Mouse (Mus musculus) limb, embryonic 11.5 days (tissue): ENCODE results near the gene Clptm1. TPM values are rescaled to one million over a fixed set of nuclear protein-coding genes. Genes with fewer than 3 reads are reported as not detected.
A peak's percentile ranks its signal among the peaks of the same experiment; 100 is the strongest.

Experiments used
- ATAC-seq: fragments of 200-750 bp; cut with Nextera tagmentation; 2 replicates; pipeline ENCODE4 v1.8.0; 2017; ENCODE audit warnings: low read depth; ENCODE audit not compliant: insufficient number of reproducible peaks, low FRiP score, low TSS enrichment
- DNase-seq: peaks from one replicate; pipeline ENCODE4 v3.0.0-alpha.2; 2015; ENCODE audit warnings: low spot score
- H3K27ac ChIP-seq: fragments of 300-500 bp; sonication (generic); replicated peaks from 2 replicates; pipeline ENCODE4 v1.5.1; 2014; ENCODE audit warnings: low read depth, mild to moderate bottlenecking, low read length
- H3K27me3 ChIP-seq: fragments of 300-500 bp; sonication (generic); 2 replicates; pipeline ENCODE4 v1.6.1; 2014; ENCODE audit warnings: mild to moderate bottlenecking, low read length, mixed read lengths; ENCODE audit not compliant: control insufficient read depth, insufficient read depth
- H3K36me3 ChIP-seq: fragments of 300-500 bp; sonication (generic); 2 replicates; pipeline ENCODE4 v1.6.1; 2014; ENCODE audit warnings: mild to moderate bottlenecking, low read length, moderate library complexity, mixed read lengths; ENCODE audit not compliant: control insufficient read depth, insufficient read depth
- H3K4me1 ChIP-seq: fragments of 300-500 bp; sonication (generic); 2 replicates; pipeline ENCODE4 v1.6.1; 2014; ENCODE audit warnings: low read length, mixed read lengths; ENCODE audit not compliant: control insufficient read depth, insufficient read depth
- H3K4me2 ChIP-seq: fragments of 300-500 bp; sonication (generic); 2 replicates; pipeline ENCODE4 v1.6.1; 2014; ENCODE audit warnings: low read depth, mild to moderate bottlenecking, moderate library complexity; ENCODE audit not compliant: severe bottlenecking
- H3K4me3 ChIP-seq: fragments of 300-500 bp; sonication (generic); 2 replicates; pipeline ENCODE4 v1.5.1; 2014; ENCODE audit warnings: low read depth, low read length
- H3K9ac ChIP-seq: fragments of 300-500 bp; sonication (generic); 2 replicates; pipeline ENCODE4 v1.6.1; 2014; ENCODE audit warnings: mild to moderate bottlenecking, low read length
- H3K9me3 ChIP-seq: fragments of 300-500 bp; sonication (generic); 2 replicates; pipeline ENCODE4 v1.6.1; 2016; ENCODE audit warnings: low read length; ENCODE audit not compliant: control insufficient read depth
- WGBS: fragments of 180-500 bp; shearing (Covaris S2); extraction: QIAGEN DNeasy Blood & Tissue Kit; methylation state at CpG from one replicate; pipeline ENCODE4 v1.1.7; 2014; 5-methylcytosine and 5-hydroxymethylcytosine counted together
- polyA plus RNA-seq: library from polyadenylated mRNA; unstranded; fragments of >200 nt; fragmentation: Nextera tagmentation; extraction: Ambion mirVana; gene quantifications from 2 replicates; pipeline ENCODE4 v1.2.1, GENCODE M21; 2014

Gene Clptm1
- polyA plus RNA-seq = 91.6 and 97.3 TPM in 2 replicates

DNA sequence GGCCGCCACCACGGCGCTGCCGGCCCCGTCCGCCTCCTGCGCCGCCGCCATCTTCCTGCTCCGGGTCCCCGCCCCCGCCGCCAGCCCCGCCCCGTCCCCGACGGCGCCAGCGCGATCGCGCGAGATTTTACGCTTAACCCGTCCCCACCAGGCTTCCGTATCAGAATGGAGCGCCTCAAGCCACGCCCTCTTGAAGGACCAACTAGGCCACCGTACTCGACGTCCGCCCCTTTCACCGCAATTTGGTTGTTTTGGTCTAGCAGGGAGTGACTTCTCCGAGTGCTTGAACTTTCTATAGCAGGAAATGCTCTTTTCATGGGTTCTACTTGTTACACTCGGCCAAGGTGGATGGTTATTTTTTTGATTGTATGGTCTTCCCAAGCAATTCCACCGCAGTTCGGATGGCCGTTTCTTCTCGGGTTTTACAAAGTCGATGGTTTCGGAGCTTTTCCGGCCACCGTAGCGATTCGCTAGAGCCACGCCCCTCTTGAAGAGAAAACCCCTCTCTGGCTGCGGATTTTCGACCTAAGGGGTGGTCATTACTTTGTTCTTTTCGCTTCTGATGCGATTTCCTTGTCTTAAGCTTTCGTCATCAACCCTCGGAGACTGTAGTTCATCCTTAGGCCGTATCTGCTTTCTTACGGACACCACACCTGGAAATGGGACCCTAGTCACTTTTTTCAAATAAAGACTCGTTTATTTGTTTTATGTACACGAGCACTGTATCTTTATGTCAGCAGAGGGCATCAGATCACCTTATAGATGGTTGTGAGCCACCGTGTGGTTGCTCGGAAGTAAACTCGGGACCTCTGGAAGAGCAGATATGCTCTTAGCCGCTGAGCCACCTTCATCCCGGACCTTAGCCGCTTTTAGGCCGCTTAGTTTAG lies at the start of gene Clptm1:
Gene Clptm1 (minus strand): TSS at position 79 of the 887 bp plus-strand sequence.
- peaks cover 7% of the 10 kb centered on the region; the same call in 1 of the 2 replicates for H3K4me1 ChIP-seq
- ATAC-seq (peak; percentile 75), DNase-seq (peak; percentile 97)
- H3K27me3 ChIP-seq = no peaks in the 10 kb centered on the region
- peak within 1 kb of the TSS; percentile 84 for H3K4me2 ChIP-seq
- H3K4me3 ChIP-seq = peak within 1 kb of the TSS; percentile 99
- peak within 1 kb of the TSS; percentile 79 for H3K27ac ChIP-seq
- under 1% methylated on average over 63 of the region's 63 CpGs for WGBS
- peak within 1 kb of the TSS; percentile 97 for H3K9ac ChIP-seq
- H3K36me3 ChIP-seq = no peaks in the 10 kb centered on the region; the same call in 1 of the 2 replicates
- no peaks in the 10 kb centered on the region for H3K9me3 ChIP-seq

DNA sequence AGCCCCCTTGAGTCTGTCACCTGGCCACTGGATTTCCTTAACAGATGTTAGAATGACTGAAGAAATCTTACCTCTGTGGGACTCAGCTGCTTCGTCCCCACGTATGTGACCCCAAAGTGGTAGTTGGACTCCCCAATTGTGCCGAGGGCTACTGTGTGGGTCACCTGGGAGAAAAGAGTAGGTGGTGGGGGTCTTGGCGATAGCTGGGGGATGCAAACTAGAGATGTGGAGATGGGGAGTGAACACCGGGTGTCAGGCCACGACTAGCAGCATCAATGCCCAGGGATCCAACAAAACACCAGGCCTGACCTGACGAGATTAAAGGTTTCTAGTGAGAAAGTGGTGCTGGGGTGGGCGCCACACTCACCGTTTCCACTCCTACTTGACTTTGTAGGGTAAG lies 48.8 kb upstream of the Clptm1 start:
- 91% methylated on average over 9 of the region's 9 CpGs for WGBS
- Histone ChIP-seq H3K4me2 (no peak overlapping the region), H3K4me3 (no peak overlapping the region)

DNA sequence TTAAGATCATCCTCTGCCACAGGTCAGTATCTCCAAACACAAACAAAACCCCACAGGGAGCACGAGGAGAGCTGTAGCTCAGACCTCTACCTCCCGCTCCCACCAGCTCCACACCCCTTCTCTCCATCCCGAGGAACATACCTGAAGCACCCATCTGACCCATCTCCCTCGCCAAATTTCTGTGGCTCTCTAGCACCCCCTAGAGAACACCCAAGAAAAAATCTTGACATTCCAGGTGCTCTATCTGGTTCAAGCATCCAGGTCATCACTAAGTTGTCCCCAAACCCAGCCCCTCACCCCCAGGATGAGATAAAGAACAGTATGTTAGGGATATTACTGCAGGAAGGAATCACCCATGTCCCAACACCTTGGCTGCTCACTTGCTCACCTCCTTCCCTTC lies 48.4 kb upstream of the Clptm1 start:
- H3K4me2 ChIP-seq = no peak overlapping the region
- WGBS = 64% methylated on average over 4 of the region's 4 CpGs
- no peak overlapping the region for H3K4me3 ChIP-seq
- H3K9me3 ChIP-seq = no peaks in the 10 kb centered on the region
- peaks cover 2% of the 10 kb centered on the region; the same call in 1 of the 2 replicates for H3K4me1 ChIP-seq
- no peak for DNase-seq
- no peak overlapping the region for H3K9ac ChIP-seq
- peaks cover 21% of the 10 kb centered on the region for H3K36me3 ChIP-seq
- no peak for ATAC-seq
- no peak overlapping the region for H3K27ac ChIP-seq
- H3K27me3 ChIP-seq = no peaks in the 10 kb centered on the region

More for the DNA sequence above, 48.8 kb upstream of the Clptm1 start:
- Histone ChIP-seq H3K27ac (no peak overlapping the region), H3K4me1 (peaks cover 2% of the 10 kb centered on the region; the same call in 1 of the 2 replicates), H3K27me3 (no peaks in the 10 kb centered on the region), H3K9ac (no peak overlapping the region), H3K36me3 (peaks cover 21% of the 10 kb centered on the region), H3K9me3 (no peaks in the 10 kb centered on the region)
- ATAC-seq = no peak
- no peak for DNase-seq

DNA sequence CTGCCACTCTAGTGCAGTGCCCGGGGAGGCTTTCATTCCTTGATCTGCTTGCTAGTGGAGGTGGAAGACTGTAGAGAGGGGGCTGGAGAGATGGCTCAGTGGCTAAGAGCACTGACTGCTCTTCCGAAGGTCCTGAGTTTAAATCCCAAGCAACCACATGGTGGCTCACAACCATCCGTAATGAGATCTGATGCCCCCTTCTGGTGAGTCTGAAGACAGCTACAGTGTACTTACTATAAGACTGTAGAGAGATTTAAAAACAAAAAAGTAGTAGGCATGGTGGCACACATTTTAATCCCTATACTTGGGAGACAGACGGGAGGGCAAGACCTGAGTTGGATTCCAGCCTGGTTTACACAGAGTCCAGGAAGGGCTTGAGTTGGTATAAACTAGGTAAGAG lies 47.6 kb upstream of the Clptm1 start:
- 85% methylated on average over 4 of the region's 4 CpGs for WGBS
- Histone ChIP-seq H3K4me1 (peaks cover 2% of the 10 kb centered on the region; the same call in 1 of the 2 replicates), H3K9ac (no peak overlapping the region), H3K4me2 (no peak overlapping the region), H3K27me3 (no peaks in the 10 kb centered on the region), H3K9me3 (no peaks in the 10 kb centered on the region), H3K36me3 (peaks cover 26% of the 10 kb centered on the region), H3K4me3 (no peak overlapping the region), H3K27ac (no peak overlapping the region)
- ATAC-seq (no peak), DNase-seq (no peak)

DNA sequence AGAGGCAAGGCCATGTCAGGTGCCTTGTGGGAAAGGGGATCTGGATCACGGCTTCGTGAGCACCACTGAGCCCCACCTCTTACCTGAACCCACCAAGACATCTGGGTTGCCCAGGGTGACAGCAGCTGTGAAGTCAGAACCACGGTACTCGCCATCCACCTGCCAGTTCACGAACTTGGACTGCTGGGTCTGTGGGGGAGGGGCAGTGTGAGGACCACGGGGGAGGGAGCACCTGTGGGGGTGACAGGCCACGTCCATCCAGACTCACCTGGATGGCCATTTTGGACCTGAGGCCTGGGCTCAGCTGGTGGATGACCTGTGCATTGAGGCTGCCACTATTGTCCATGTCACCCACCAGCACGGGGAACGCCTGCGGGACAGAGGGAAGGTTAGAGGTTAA lies 45.8 kb upstream of the Clptm1 start:
- Histone ChIP-seq H3K4me3 (no peak overlapping the region), H3K9me3 (no peaks in the 10 kb centered on the region), H3K36me3 (peaks cover 28% of the 10 kb centered on the region), H3K9ac (no peak overlapping the region), H3K27me3 (no peaks in the 10 kb centered on the region), H3K4me2 (no peak overlapping the region), H3K4me1 (peaks cover 2% of the 10 kb centered on the region; the same call in 1 of the 2 replicates), H3K27ac (no peak overlapping the region)
- 93% methylated on average over 10 of the region's 10 CpGs for WGBS
- DNase-seq = no peak
- ATAC-seq = no peak

DNA sequence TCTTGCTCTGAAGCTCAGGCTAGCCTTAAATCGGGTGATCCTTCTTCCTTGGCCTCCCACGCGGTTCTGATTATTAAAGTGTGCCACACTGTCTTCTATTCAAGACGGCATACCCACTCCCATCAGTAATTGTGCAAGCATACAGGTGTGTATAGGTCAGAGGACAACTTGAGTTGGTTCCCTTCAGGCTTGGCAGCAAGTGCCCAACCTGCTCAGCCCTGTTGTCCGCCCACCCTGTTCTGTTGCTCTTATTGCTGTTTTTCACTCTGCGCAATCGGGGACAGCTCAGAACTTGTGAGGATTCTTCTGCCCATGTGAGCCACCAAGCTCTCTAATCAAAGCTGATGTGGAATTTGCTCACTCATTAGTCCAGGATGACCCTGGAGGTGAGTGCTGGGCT lies 40.4 kb upstream of the Clptm1 start:
- peaks cover 16% of the 10 kb centered on the region; the same call in 1 of the 2 replicates for H3K36me3 ChIP-seq
- 94% methylated on average over 7 of the region's 7 CpGs for WGBS

DNA sequence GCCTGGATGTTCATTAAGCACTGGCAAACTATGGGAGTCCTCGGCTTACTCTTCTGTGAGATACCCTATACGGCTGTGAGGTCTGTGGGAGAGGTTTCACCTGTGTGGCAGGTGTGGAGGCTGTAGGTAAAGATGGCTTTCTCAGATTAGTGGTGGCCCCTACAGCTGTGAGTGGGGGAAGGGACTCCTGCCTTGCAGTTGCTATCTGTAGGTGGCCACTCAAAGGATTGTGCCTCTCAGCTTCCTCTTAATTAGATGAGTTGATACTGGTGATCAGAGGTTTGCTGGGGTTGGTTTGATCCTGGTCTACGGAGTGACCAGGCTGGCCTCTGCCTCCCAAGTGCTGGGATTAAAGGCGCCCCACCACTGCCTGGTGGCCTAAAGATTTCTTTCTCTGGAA lies 39.6 kb upstream of the Clptm1 start:
- peaks cover 4% of the 10 kb centered on the region; the same call in 1 of the 2 replicates for H3K4me1 ChIP-seq
- WGBS = 98% methylated on average over 4 of the region's 4 CpGs
- no peak overlapping the region for H3K4me2 ChIP-seq
- H3K9ac ChIP-seq = no peak overlapping the region
- H3K4me3 ChIP-seq = no peak overlapping the region
- DNase-seq = no peak
- no peaks in the 10 kb centered on the region for H3K9me3 ChIP-seq
- H3K36me3 ChIP-seq = peaks cover 12% of the 10 kb centered on the region; the same call in 1 of the 2 replicates
- no peak overlapping the region for H3K27ac ChIP-seq
- no peak for ATAC-seq
- no peaks in the 10 kb centered on the region for H3K27me3 ChIP-seq

More for the DNA sequence above, 40.4 kb upstream of the Clptm1 start:
- no peak overlapping the region for H3K27ac ChIP-seq
- H3K9ac ChIP-seq = no peak overlapping the region
- H3K4me2 ChIP-seq = no peak overlapping the region
- no peaks in the 10 kb centered on the region for H3K9me3 ChIP-seq
- peaks cover 4% of the 10 kb centered on the region; the same call in 1 of the 2 replicates for H3K4me1 ChIP-seq
- no peaks in the 10 kb centered on the region for H3K27me3 ChIP-seq
- ATAC-seq = no peak
- no peak overlapping the region for H3K4me3 ChIP-seq
- no peak for DNase-seq

DNA sequence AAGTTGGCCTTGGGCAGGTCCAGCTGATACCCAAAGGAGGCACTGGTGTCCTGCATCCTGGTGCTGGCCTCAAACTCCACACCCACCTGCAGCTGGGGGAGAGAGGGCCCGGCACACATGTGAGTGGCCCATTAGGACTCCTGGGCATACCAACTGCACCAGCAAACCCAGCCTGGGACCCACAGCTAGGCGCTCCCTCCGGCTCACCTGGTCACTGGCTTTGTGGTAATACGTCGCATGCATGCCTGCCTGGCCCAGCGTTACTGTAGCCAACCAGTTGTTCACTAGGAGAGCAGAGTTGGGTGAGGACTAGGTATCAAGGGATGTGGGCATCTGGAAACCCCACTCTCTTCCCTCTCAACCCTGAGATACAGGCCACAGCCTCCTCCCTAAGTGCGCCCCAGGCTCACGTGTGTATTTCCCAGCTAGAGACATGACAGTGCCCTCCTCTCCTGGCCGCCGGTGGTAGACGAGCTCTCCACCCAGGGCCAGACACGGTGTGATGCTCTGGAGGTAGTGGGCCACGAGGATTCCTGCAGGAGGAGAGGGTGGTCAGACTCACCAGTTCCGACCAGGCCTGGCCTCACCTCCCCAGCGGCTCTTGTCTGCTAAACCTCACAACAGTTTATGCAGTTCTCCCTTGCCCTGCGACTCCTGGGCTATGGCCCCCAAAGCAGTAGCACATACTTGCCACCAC lies 38.2 kb upstream of the Clptm1 start:
- DNase-seq = no peak
- Histone ChIP-seq H3K27ac (no peak overlapping the region), H3K9me3 (no peaks in the 10 kb centered on the region), H3K4me2 (no peak overlapping the region), H3K4me3 (no peak overlapping the region), H3K36me3 (peaks cover 12% of the 10 kb centered on the region; the same call in 1 of the 2 replicates), H3K27me3 (no peaks in the 10 kb centered on the region), H3K9ac (no peak overlapping the region), H3K4me1 (peaks cover 12% of the 10 kb centered on the region)
- ATAC-seq = no peak
- 85% methylated on average over 16 of the region's 16 CpGs for WGBS
